8 mouse cellular contexts compared by ENCODE assay signal in genomic region chr8:116978052-116978451, GRCm38 (mm10). TPM values are rescaled to one million over a fixed set of nuclear protein-coding genes. Genes with fewer than 3 reads are reported as not detected.
A peak's percentile ranks its signal among the peaks of the same experiment; 100 is the strongest.
DNase-seq lines count a peak whose midpoint lies in the region; ATAC-seq and TF ChIP-seq lines count a peak whose summit lies in the region.

No protein-coding gene starts in this region.

- peaks cover 10% of the 10 kb centered on the region for H3K27me3 ChIP-seq in erythroblast, embryonic 14.5 days (ENCODE audit: control insufficient read depth)
- H3K27me3 ChIP-seq in CH12.LX (replicated peaks), result no peaks in the 10 kb centered on the region
- no peaks in the 10 kb centered on the region for H3K27me3 ChIP-seq in forebrain, embryonic 13.5 days
- peaks cover 2% of the 10 kb centered on the region; the same call in 1 of the 2 replicates for H3K27me3 ChIP-seq in liver, embryonic 13.5 days

- H3K9ac ChIP-seq in CH12.LX (ENCODE audit: insufficient read depth, low read depth), result no peak overlapping the region; the same call in 1 of the 2 replicates
- H3K9ac ChIP-seq in forebrain, embryonic 13.5 days, result peak overlapping the region; percentile 59
- peak overlapping the region; percentile 69 for H3K9ac ChIP-seq in liver, embryonic 13.5 days

- H3K9me3 ChIP-seq in erythroblast, embryonic 14.5 days (ENCODE audit: control insufficient read depth, low read length), result no peaks in the 10 kb centered on the region
- H3K9me3 ChIP-seq in CH12.LX (replicated peaks; ENCODE audit: low read length), result no peaks in the 10 kb centered on the region
- H3K9me3 ChIP-seq in forebrain, embryonic 13.5 days (replicated peaks), result no peaks in the 10 kb centered on the region
- H3K9me3 ChIP-seq in liver, embryonic 13.5 days (replicated peaks), result no peaks in the 10 kb centered on the region

- H3K79me2 ChIP-seq in CH12.LX (replicated peaks; ENCODE audit: control insufficient read depth, extremely low read depth, insufficient read depth, poor library complexity, severe bottlenecking), result no peaks in the 10 kb centered on the region

- no peak for TF ChIP-seq RAD21 in CH12.LX (IDR thresholded peaks at IDR 0.05; ENCODE audit: low read depth, low read length)

- TF ChIP-seq POLR2A in CH12.LX (IDR thresholded peaks at IDR 0.05; ENCODE audit: low read depth, low read length), result no peak

- no peak for TF ChIP-seq CTCF in CH12.LX (conservative IDR thresholded peaks at IDR 0.05 in 1 of 2, IDR thresholded peaks at IDR 0.05 in 1 of 2; ENCODE audit: low read depth in 2 of 2, low read length in 2 of 2)

- H3K36me3 ChIP-seq in erythroblast, embryonic 14.5 days (ENCODE audit: control insufficient read depth), result no peaks in the 10 kb centered on the region; the same call in 1 of the 2 replicates
- peaks cover 0 to 14% of the 10 kb centered on the region in 2 experiments for H3K36me3 ChIP-seq in CH12.LX (replicated peaks in 1 of 2; ENCODE audit: control insufficient read depth in 1 of 2, insufficient read depth in 1 of 2, low read length in 1 of 2)
- H3K36me3 ChIP-seq in forebrain, embryonic 13.5 days (ENCODE audit: poor library complexity, severe bottlenecking), result peaks cover 3% of the 10 kb centered on the region; the same call in 1 of the 2 replicates
- 0 out of 2 replicates have a peak, but pooled peaks cover 4% of the 10 kb centered on the region for H3K36me3 ChIP-seq in liver, embryonic 13.5 days

- peaks cover 24% of the 10 kb centered on the region for H3K4me1 ChIP-seq in erythroblast, embryonic 14.5 days (ENCODE audit: control insufficient read depth)
- H3K4me1 ChIP-seq in CH12.LX (ENCODE audit: control insufficient read depth in 1 of 2, insufficient read depth in 2 of 2), result peaks cover 2 to 17% of the 10 kb centered on the region in 2 experiments; a peak in 2 of 4 replicates
- H3K4me1 ChIP-seq in forebrain, embryonic 13.5 days, result peaks cover 13% of the 10 kb centered on the region
- H3K4me1 ChIP-seq in liver, embryonic 13.5 days (replicated peaks), result peaks cover 22% of the 10 kb centered on the region

- H3K4me3 ChIP-seq in erythroblast, embryonic 14.5 days (replicated peaks), result peak overlapping the region; percentile 69
- H3K4me3 ChIP-seq in CH12.LX (replicated peaks in 1 of 3; ENCODE audit: low read depth in 2 of 3, low read length in 2 of 3, poor library complexity in 1 of 3), result peak overlapping the region; percentile 60 to 80 (median 63)
- peak overlapping the region; percentile 72 for H3K4me3 ChIP-seq in forebrain, embryonic 13.5 days
- peak overlapping the region; percentile 80 for H3K4me3 ChIP-seq in liver, embryonic 13.5 days (replicated peaks)

- H3K27ac ChIP-seq in CH12.LX (ENCODE audit: insufficient read depth, low read depth), result no peak overlapping the region
- H3K27ac ChIP-seq in forebrain, embryonic 13.5 days, result no peak overlapping the region
- H3K27ac ChIP-seq in liver, embryonic 13.5 days, result no peak overlapping the region

- WGBS in forebrain, embryonic 13.5 days, result 29% methylated on average over 8 of the region's 8 CpGs
- WGBS in liver, embryonic 13.5 days (ENCODE audit: insufficient replicate concordance), result 30% methylated on average over 8 of the region's 8 CpGs

- dilution Hi-C loops in CH12.LX (cut with MboI; ENCODE audit: extremely low pct_ligation_motif_present, extremely low pct_unique_long_range_greater_than_20kb, low sequenced_read_pairs), result no loop called here

- no peak for TF ChIP-seq EP300 in CH12.LX (IDR thresholded peaks at IDR 0.05; ENCODE audit: low read length)

- no peak for DNase-seq in CH12.LX (ENCODE audit: extremely low read depth)
- no peak for DNase-seq in liver, embryonic 13.5 days
- DNase-seq in right cerebral cortex, postnatal 4 days, result no peak
- DNase-seq in kidney, postnatal 4 days, result no peak
- DNase-seq in kidney, adult 8-10 months, result no peak

- no peak for ATAC-seq in erythroblast, adult 5-6 weeks (replicated peaks; ENCODE audit: low FRiP score, poor library complexity, severe bottlenecking)
- ATAC-seq in forebrain, embryonic 13.5 days, result no peak
- ATAC-seq in liver, embryonic 13.5 days (ENCODE audit: low read depth), result no peak

- in situ Hi-C loops in CH12.LX (cut with MboI; ENCODE audit: low pct_ligation_motif_present, low pct_unique_long_range_greater_than_20kb, low sequenced_read_pairs), result no loop called here

- peak overlapping the region; percentile 77 for H3K4me2 ChIP-seq in CH12.LX (ENCODE audit: insufficient read depth, low read depth, poor library complexity, severe bottlenecking)
- H3K4me2 ChIP-seq in forebrain, embryonic 13.5 days, result peak overlapping the region; percentile 69
- peak overlapping the region; percentile 88 for H3K4me2 ChIP-seq in liver, embryonic 13.5 days

TF ChIP-seq in CH12.LX, 34 proteins besides CTCF, POLR2A, EP300 and RAD21:
- TF ChIP-seq CHD2 (IDR thresholded peaks at IDR 0.05; ENCODE audit: low read length), result no peak
- TF ChIP-seq POLR2AphosphoS2 (IDR thresholded peaks at IDR 0.05; ENCODE audit: low read depth, low read length), result no peak

RNA-seq across cellular contexts. Expression of gene 1700030J22Rik, which starts 0.7 kb away (rescaled TPM):
- polyA plus RNA-seq in erythroblast, embryonic 14.5 days (2012), result 0.36 and 0.62 TPM in 2 replicates
- not detected in 2 replicates for total RNA-seq in erythroblast, adult 5-6 weeks (2015; ENCODE audit: low replicate concordance)
- total RNA-seq in erythroblast, adult 5-6 weeks (2017; ENCODE audit: low replicate concordance), result not detected in 2 replicates
- 0.21 and 0.25 TPM in 2 replicates for total RNA-seq in CH12.LX (2012; rRNA removed)
- total RNA-seq in CH12.LX (2014; rRNA removed), result 0.35 TPM in 1 of 2 replicates, not detected in the other
- 0.46 and 0.64 TPM in 2 replicates for polyA plus RNA-seq in CH12.LX (2012; ENCODE audit: insufficient read length, low read depth)
- 3.9 and 4.1 TPM in 2 replicates for polyA plus RNA-seq in forebrain, embryonic 13.5 days (2015; fragmentation: Nextera tagmentation; extraction: Ambion mirVana)
- 0.44 and 0.53 TPM in 2 replicates for polyA plus RNA-seq in liver, embryonic 13.5 days (2015; fragmentation: Nextera tagmentation; extraction: Ambion mirVana)

RNA-seq across cellular contexts. Expression of gene Gcsh, which starts 15.3 kb away (rescaled TPM):
- polyA plus RNA-seq in erythroblast, embryonic 14.5 days (2012), result 0.04 and 0.10 TPM in 2 replicates
- total RNA-seq in erythroblast, adult 5-6 weeks (2015; ENCODE audit: low replicate concordance), result 9.8 and 19.0 TPM in 2 replicates
- 9.8 and 11.2 TPM in 2 replicates for total RNA-seq in erythroblast, adult 5-6 weeks (2017; ENCODE audit: low replicate concordance)
- total RNA-seq in CH12.LX (2012; rRNA removed) (31.5 and 45.7 TPM in 2 replicates), CH12.LX (2014; rRNA removed) (66.4 and 74.6 TPM in 2 replicates)
- 91.7 and 108 TPM in 2 replicates for polyA plus RNA-seq in CH12.LX (2012; ENCODE audit: insufficient read length, low read depth)
- 111 and 120 TPM in 2 replicates for polyA plus RNA-seq in forebrain, embryonic 13.5 days (2015; fragmentation: Nextera tagmentation; extraction: Ambion mirVana)
- polyA plus RNA-seq in liver, embryonic 13.5 days (2015; fragmentation: Nextera tagmentation; extraction: Ambion mirVana), result 90.2 and 91.0 TPM in 2 replicates

RNA-seq across cellular contexts. Expression of gene Atmin, which starts 34.9 kb away (rescaled TPM):
- 0.05 and 0.16 TPM in 2 replicates for polyA plus RNA-seq in erythroblast, embryonic 14.5 days (2012)
- total RNA-seq in erythroblast, adult 5-6 weeks (2015; ENCODE audit: low replicate concordance), result 3.3 and 5.0 TPM in 2 replicates
- total RNA-seq in erythroblast, adult 5-6 weeks (2017; ENCODE audit: low replicate concordance), result 2.8 and 3.9 TPM in 2 replicates
- total RNA-seq in CH12.LX (2012; rRNA removed), result 13.5 and 14.8 TPM in 2 replicates
- total RNA-seq in CH12.LX (2014; rRNA removed), result 9.3 and 9.4 TPM in 2 replicates
- 16.0 and 22.0 TPM in 2 replicates for polyA plus RNA-seq in CH12.LX (2012; ENCODE audit: insufficient read length, low read depth)
- polyA plus RNA-seq in forebrain, embryonic 13.5 days (2015; fragmentation: Nextera tagmentation; extraction: Ambion mirVana), result 13.0 and 15.9 TPM in 2 replicates
- polyA plus RNA-seq in liver, embryonic 13.5 days (2015; fragmentation: Nextera tagmentation; extraction: Ambion mirVana), result 4.6 and 5.2 TPM in 2 replicates

RNA-seq across cellular contexts. Expression of gene Cenpn, which starts 56.5 kb away (rescaled TPM):
- 1.7 and 2.6 TPM in 2 replicates for polyA plus RNA-seq in erythroblast, embryonic 14.5 days (2012)
- total RNA-seq in erythroblast, adult 5-6 weeks (2015; ENCODE audit: low replicate concordance), result 14.2 and 14.6 TPM in 2 replicates
- total RNA-seq in erythroblast, adult 5-6 weeks (2017; ENCODE audit: low replicate concordance), result 11.0 and 11.9 TPM in 2 replicates
- total RNA-seq in CH12.LX (2012; rRNA removed) (26.3 and 28.1 TPM in 2 replicates), CH12.LX (2014; rRNA removed) (51.3 and 52.0 TPM in 2 replicates)
- 44.1 and 45.6 TPM in 2 replicates for polyA plus RNA-seq in CH12.LX (2012; ENCODE audit: insufficient read length, low read depth)
- polyA plus RNA-seq in forebrain, embryonic 13.5 days (2015; fragmentation: Nextera tagmentation; extraction: Ambion mirVana), result 33.1 and 35.4 TPM in 2 replicates
- 33.2 and 36.2 TPM in 2 replicates for polyA plus RNA-seq in liver, embryonic 13.5 days (2015; fragmentation: Nextera tagmentation; extraction: Ambion mirVana)

RNA-seq across cellular contexts. Expression of gene Cmc2, which starts 56.8 kb away (rescaled TPM):
- 12.0 and 20.2 TPM in 2 replicates for polyA plus RNA-seq in erythroblast, embryonic 14.5 days (2012)
- 12.5 and 20.0 TPM in 2 replicates for total RNA-seq in erythroblast, adult 5-6 weeks (2015; ENCODE audit: low replicate concordance)
- total RNA-seq in erythroblast, adult 5-6 weeks (2017; ENCODE audit: low replicate concordance), result 26.9 and 35.7 TPM in 2 replicates
- total RNA-seq in CH12.LX (2012; rRNA removed) (29.1 and 33.6 TPM in 2 replicates), CH12.LX (2014; rRNA removed) (34.4 and 39.4 TPM in 2 replicates)
- polyA plus RNA-seq in CH12.LX (2012; ENCODE audit: insufficient read length, low read depth), result 55.1 and 56.5 TPM in 2 replicates
- polyA plus RNA-seq in forebrain, embryonic 13.5 days (2015; fragmentation: Nextera tagmentation; extraction: Ambion mirVana), result 58.6 and 67.6 TPM in 2 replicates
- 89.0 and 93.9 TPM in 2 replicates for polyA plus RNA-seq in liver, embryonic 13.5 days (2015; fragmentation: Nextera tagmentation; extraction: Ambion mirVana)

Comparison
In these comparisons a context has a peak if more than half of its experiments do, and no peak if none do; other contexts are left out.
1. RNA of gene Gcsh, which starts 15.3 kb away (polyA plus RNA-seq): 111 to 120 TPM in forebrain, embryonic 13.5 days, 91.7 to 108 TPM in CH12.LX and 90.2 to 91.0 TPM in liver, embryonic 13.5 days; 0.04 to 0.10 TPM in erythroblast, embryonic 14.5 days; every median in the first group is over 10 times any median in the second.
2. Peak in every context shown above with its lines, with median percentiles within 50 percentile points of each other: H3K4me3 ChIP-seq and H3K4me2 ChIP-seq.